Mouse (Mus musculus) megakaryocyte, adult 5-6 weeks (primary cell): ENCODE measurements around the gene Itgb1. TPM values are rescaled to one million over a fixed set of nuclear protein-coding genes. Genes with fewer than 3 reads are reported as not detected.

ENCODE experiments used
- ATAC-seq: 2 replicates; pipeline ENCODE4 v1.8.0; 2016; ENCODE audit warnings: mild to moderate bottlenecking, inconsistent platforms; ENCODE audit not compliant: poor library complexity, severe bottlenecking
- total RNA-seq, 2 experiments: library from RNA; stranded (forward) in 1 of 2; stranded (reverse) in 1 of 2; fragments of 153-499, 151-499 nt in 1 of 2; fragments of 221-1000, 200-1000 nt in 1 of 2; gene quantifications; 2 replicates each; pipeline versions ENCODE4 v1.2.3 to v1.2.4; 2015 to 2017

Gene Itgb1
- total RNA-seq, 2 experiments from 2014 or later = 94.6 to 167 TPM

DNA sequence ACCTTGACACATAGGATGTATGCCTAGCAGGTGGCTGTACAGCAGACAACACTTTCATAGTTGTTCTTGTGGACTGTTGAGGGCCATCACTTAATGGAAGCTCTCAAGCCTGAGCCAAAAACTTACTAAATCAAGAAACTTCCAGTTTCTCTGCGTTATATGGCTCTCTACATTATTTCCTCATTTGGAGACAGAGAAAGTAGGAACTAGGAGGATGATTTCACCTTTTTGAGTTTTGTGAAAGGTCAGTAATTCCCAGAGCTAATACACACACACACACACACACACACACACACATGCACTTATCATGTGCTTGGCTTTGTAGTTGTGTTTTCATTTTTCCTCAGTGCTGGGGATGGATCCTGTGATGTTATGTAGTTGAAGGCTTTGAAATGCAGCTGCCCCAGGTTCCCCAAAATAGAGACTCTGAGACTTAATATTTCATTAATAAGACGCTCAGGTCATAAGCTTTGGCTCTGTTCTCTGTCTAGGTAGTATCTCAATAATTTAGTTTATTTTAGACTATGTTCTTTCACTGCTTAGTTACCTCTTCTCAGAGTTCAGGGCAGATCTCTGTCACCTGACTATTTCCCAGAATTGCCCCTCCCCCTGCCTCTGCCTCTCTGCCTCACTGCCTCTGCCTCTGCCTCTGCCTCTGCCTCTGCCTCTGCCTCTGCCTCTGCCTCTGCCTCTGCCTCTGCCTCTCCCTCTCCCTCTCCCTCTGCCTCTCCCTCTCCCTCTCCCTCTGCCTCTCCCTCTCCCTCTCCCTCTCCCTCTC lies 4.7 kb upstream of the Itgb1 start:
- ATAC-seq = peak; percentile 60

DNA sequence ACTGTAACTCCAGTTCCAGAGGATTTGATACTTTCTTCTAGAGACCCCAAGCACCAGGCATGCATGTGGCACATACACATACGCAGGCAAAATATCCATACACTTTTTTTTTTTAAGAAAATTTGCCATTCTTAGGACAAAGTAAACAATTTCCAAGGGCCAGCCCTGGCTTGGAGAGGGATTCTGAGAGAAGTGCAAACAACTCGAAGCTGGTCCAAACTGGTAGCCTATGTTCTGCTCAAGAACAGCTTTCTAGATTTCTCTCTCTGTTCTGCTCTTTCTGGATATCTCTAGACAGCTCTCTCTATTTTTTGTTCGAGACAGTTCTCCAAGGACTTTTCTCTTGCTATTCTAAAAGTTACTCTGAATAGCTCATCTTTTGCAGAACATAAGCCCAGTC lies 3.5 kb upstream of the Itgb1 start:
- ATAC-seq = no peak

DNA sequence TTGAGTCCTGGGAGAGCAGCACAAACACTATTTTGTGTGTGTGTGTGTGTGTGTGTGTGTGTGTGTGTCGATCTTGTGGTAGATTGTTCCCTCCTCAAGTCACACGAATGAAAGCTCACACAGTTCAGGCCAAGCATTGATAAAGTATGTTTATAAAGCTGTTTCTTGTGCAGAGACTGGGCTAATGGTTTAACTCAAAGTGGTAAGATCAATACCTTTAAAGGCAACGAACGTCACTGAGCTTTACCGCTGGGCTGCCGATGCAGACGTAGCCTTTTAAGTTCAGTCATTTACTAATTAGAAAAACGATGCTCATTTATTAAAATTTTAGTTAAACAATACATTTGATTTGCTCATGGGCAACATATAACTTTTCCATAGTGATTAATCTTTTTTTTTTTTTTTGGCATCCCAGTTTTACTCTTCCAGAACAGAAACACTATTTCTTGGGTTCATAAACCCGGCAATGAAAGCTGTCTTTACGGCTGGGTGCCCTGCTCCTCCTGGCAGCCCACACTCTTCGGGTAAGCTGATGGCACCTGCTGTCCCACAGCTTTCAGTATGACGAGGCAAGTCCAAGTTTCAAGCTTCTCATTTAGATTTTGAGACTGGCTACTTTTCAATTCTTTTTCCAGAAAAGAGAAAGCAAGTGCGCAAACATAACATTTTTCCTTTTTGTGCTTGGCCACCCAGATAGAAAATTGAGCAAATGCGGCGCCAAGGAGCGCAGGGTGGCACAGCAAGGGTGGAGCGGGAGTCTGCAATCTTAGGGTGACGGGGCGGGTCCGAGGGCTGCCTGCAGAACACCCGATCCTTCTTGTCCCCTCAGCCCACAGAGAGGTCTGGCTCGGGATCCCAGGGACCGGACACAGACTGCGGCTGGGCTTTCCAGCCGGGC lies 596 bp upstream of the Itgb1 start:
- no peak for ATAC-seq

- ATAC-seq = peak; percentile 6
Measured at GRCm38 (mm10) chr8:128686429-128686990, 1.1 kb downstream of the Itgb1 start.

DNA sequence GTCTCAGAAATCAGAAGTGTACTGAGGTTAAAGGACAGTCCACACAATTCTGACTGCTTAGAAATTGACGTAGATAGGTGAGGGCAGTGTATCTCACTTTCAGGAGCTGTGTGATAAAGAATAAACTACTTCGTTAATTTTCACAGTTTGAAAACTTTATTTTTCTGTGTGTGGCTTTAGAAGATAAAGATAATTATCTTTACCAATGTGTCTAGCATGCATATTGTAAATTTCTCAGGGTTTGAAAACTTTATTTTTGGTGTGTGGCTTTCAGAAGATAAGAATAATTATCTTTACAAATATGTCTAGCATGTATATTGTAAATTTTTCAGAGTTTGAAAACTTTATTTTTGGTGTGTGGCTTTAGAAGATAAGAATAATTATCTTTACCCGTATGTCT lies 3.2 kb downstream of the Itgb1 start:
- no peak for ATAC-seq

- no peak for ATAC-seq
Measured at GRCm38 (mm10) chr8:128690056-128690455, 4.6 kb downstream of the Itgb1 start.

GRCm38 (mm10) chr8:128696701-128697397 lies 11.4 kb downstream of the Itgb1 start:
- ATAC-seq = no peak

DNA sequence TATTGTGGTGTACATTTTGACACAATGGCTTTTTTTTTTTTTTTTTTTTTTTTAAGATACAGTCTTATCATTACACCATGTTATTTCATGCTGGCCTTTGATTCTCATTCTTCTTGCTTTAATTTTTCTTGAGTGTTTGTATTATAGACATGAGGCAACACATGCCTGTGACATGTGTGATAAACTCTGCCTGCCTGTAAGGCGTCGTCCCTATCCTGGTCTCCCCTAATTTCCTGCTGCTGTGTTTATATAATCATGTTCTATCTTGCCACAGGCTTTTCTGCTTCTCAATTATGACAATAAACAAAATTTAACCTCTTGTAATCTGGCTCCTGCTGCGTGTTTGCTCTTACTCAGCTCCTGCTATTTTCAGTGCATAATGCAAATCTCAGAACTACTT lies 12.5 kb downstream of the Itgb1 start:
- ATAC-seq = no peak

GRCm38 (mm10) chr8:128704376-128704775 lies 18.9 kb downstream of the Itgb1 start:
- ATAC-seq = no peak

DNA sequence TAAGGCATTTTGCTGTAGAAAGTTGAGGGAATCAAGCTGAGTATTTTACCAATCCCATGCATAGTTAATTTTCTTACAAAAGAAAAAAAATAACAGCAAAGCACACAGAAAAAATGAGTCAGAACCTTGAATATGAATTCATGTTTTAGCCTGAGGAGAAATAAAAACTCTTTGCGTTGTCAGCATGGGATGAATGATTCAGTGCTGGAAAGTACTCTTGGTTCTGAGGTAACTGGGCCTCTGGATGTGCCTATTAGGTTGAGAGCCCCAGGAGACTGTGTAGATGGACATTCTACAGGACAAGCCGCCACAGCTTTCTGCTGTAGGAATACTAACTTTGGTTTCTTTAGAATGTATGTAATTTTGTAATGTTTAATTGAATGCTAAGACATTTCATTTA lies 19.4 kb downstream of the Itgb1 start:
- ATAC-seq = no peak

GRCm38 (mm10) chr8:128709261-128709660 lies 23.8 kb downstream of the Itgb1 start:
- ATAC-seq = peak; percentile 97

DNA sequence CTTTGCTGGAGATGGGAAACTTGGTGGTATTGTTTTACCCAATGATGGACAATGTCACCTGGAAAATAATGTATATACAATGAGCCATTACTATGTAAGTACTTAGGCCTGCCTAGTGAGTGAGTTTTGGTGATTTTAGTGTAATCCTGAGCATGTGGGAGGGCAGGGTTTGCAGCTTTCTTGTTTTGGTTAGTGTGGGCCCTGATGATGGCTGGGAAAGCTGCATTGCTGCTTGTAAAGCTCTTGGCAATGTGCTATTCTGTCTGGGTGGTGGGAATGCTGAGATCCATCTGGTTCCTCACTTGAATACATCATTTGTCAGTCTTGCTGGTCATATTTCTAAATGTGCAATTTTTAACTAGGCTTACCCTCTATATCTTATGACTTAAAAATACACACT lies 30.7 kb downstream of the Itgb1 start:
- no peak for ATAC-seq

- peak; percentile 59; the same call in 1 of the 2 replicates for ATAC-seq
Measured at GRCm38 (mm10) chr8:128724819-128725218, 39.4 kb downstream of the Itgb1 start.

DNA sequence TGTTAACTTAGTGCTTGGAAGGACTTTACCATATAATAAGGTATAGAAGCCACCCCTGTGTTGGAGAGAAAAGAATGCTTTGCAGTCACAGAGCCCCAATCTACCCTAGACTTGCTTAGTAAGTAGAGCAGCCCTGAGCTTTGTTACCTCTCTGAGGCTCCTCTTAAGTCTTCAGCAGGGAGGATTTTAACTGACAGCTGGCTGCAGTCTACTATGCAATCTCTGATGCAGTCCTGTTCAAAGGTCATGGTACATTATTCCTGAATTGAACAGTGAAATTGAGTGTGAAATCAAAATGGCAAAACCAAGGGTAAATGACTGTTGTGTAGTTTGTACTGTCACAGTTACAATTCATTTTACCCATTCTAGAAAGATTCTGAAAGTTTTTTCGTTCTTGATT lies 41.8 kb downstream of the Itgb1 start:
- no peak for ATAC-seq

DNA sequence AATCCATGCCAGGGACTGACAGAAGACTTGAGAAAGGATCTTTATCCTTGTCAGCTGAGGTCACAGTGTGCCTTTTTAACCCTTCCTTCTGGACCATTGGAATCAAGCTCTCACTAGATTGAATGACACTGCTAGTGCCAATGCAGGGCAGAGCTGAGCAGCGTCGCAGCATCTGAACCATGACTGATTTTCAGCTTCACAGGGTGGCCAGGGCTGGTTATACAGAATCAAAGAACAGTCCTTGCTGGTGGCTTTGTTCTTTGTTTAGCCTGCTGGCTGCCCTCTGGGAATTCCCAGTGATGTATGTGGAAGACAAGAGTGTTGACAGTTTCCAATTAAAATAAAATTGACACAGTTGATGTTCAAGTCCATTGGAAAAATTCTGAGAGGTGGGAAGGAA lies 46.8 kb downstream of the Itgb1 start:
- no peak for ATAC-seq

- ATAC-seq = no peak
Measured at GRCm38 (mm10) chr8:128734118-128734517, 48.7 kb downstream of the Itgb1 start.

DNA sequence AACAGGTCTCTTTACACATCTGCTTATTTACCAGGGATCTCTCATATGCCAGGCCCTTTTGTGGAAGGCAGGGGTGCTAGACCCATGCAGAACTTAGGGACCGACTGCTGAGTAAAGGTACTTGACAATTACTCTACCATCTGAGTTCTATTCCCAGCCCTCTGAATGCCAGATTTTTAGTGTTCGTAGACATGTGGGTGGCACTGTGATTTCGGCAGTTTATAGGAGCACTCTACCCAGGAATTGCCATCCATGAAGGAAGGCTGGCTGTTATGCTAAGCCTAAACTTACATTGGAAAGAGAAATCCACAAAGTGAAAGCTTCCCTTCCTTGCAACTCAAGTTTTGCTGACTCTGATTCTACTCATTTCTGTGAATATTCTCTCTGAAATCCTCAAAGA lies 50.2 kb downstream of the Itgb1 start:
- ATAC-seq = no peak
